Mouse (Mus musculus) liver, adult 2 months (tissue): ENCODE data around the gene Rgs9.

Experiments
- CTCF ChIP-seq: fragments of 200-500 bp; IDR thresholded peaks from 2 replicates; pipeline ENCODE4 v1.5.1; 2011; ENCODE audit warnings: low read depth, low read length, control low read depth
- POLR2A ChIP-seq: fragments of 200-500 bp; IDR thresholded peaks from 2 replicates; pipeline ENCODE4 v1.6.1; 2011; ENCODE audit warnings: low read length, control low read depth; ENCODE audit not compliant: insufficient read depth; ENCODE audit errors: extremely low read depth

DNA sequence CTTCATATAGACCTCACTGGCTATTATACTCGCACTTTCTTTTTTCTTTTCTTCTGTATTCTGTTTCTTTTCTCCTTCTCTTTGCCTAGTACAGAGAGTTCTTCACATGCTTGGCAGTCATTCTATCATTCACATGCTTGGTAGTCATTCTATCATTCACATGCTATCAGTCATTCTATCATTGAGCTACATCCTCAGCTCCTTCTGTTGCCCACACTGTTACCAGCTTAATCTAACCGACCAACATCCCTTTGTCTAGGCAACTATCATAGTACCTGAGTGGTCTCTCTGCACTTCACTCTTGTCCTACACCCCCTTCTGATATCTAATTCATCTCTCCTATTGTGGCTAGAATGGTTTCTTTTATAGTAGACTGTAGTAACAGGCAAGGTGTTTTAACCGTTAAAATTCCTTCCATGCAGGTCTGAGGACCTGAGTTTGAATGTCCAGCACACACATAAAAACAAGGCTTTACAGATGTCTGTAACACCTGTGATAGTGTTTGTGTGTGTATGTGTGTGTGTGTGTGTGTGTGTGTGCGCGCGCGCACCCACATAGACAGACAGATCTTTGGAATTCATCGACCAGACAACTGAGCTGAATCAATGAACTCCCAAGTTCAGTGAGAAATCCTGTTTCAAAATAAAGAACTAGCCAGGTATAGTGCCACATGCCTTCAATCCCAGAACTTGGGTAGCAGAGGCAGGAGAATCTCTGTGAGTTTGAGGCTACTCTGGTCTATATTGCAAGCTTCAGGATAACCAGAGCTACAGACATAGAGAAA is 41.4 kb upstream of the Rgs9 start:
- TF ChIP-seq POLR2A (no peak), CTCF (no peak)
